Mouse (Mus musculus) urinary bladder, adult 18-20 months (tissue): ENCODE measurements around the gene Calhm5.

Source experiments
- DNase-seq, 2 experiments: peaks; one replicate each; pipeline ENCODE4 v3.0.0; 2022; ENCODE audit warnings: low spot score in 2 of 2, mixed read lengths in 2 of 2

Calhm5 gene

GRCm38 (mm10) chr10:34070999-34071492, 25.3 kb downstream of the Calhm5 start:
- no peak for DNase-seq

GRCm38 (mm10) chr10:34069606-34070005, 26.7 kb downstream of the Calhm5 start:
- no peak for DNase-seq

GRCm38 (mm10) chr10:34066591-34066990, 29.7 kb downstream of the Calhm5 start:
- no peak for DNase-seq

- no peak for DNase-seq
Measured at GRCm38 (mm10) chr10:34053987-34054386, 42.3 kb downstream of the Calhm5 start.

GRCm38 (mm10) chr10:34044210-34044609, 52.1 kb downstream of the Calhm5 start, which contains the start of gene Calhm4:
Gene Calhm4, minus strand, starts transcription at chr10:34044310.
- no peak for DNase-seq
